Mouse (Mus musculus) embryo, embryonic 10.5 days (tissue): Measurements from ENCODE around the gene Vps53.
A peak's percentile ranks its signal among the peaks of the same experiment; 100 is the strongest.

Experiments
- DNase-seq: peaks from one replicate; pipeline ENCODE4 v3.0.0-alpha.2; 2015; ENCODE audit warnings: low spot score

The Vps53 gene

DNA sequence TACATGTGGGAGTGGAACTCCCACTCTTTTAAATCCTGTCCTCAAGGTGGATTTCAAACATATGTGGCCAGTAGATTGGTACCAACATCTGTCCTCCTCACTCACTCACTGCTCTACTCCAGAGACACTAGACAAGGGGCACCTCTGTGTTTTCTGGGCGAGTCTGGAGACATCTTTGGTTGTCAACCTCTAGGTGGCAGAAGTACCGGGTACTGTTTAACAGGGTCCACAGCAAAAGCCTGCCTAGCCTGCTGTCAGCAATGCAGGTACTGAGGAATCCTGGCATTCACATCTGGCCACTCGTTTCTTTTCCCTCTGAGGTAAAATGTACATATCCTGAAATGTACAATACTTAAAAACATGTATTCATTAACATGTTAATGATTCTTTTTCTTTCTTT, 123.0 kb downstream of the Vps53 start:
- peak; percentile 27 for DNase-seq

DNA sequence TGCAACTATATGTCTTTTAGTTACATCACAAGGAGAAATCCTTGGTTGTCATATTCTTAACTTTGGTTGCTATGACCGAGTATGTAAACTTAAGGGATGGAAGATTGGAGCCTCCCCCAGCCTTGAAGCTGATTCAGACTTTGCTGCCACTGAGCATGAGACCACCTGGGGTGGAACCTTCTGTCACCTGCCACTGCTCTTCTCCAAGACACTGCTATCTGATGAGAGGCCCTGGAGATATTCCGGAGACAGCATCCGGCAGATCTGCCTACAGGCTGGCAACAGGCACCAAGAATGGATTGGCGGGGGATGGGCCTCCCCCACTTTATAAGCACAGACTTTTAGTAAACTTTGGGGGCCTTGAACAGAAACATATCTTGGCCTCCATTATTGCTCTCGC, 127.0 kb downstream of the Vps53 start:
- no peak for DNase-seq

DNA sequence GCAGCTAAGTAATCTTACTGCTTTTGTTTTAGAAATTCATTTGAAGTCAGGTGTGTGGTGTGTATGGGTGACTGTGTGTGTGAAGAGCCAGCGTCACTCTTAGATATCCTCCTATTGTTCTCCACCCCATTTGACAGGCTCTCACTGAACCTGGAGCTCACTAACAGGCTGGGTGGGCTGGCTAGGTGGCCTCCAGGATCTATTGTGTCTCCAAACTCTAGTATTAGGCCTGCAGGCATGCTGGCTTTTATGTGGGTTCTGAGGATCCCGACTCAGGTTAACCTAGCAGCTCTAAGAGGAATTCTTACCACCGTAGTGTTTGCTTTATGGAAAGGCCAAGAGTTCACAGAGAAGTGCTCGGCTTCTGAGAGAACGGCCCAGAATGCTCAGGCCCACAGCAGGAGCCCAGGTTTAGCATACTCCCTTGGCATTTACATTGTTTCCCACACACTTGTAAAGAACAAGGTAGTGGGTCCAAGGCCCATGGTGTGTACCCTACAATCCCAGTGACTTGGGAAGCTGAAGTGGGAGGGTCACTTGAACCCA, 128.4 kb downstream of the Vps53 start:
- no peak for DNase-seq

DNA sequence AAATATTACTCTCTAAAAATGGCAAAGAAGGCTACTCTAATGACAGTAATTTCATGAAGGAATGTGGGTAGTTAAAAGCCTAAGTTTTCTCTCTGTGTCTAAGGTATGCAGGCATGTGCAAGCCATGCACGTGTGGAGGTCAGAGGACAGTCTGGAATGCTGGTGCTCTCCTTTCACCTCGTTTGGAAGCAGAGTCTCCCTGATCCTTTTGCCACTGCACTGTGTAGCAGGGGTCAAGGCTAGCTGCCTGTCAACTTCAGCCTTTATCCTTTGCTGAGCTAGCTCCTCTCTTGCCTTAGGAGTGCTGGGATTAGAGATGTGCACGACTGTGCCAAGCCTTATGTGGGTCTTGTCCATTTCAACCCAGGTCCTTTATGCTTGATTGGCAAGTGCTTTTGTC, 128.9 kb downstream of the Vps53 start:
- no peak for DNase-seq

DNA sequence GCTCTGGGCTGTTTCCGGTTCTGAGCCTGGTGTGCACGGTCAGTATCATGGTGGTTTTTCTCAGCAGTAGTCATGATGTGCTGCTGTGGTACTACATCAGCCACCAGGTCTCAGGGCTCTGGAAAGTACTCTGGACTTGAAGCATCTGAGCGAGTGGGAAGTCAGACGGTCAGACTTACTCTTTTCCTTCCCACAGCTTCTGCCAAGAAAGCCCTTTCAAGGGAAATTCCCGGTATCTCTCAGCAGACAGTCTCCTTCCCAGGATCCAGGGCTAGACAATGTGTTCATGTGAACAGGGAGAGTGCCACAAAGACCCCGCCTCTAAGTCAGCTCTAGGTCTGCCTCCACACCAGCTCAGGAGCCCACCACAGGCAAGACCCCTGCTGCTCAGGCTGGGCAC, 134.1 kb downstream of the Vps53 start:
- no peak for DNase-seq

DNA sequence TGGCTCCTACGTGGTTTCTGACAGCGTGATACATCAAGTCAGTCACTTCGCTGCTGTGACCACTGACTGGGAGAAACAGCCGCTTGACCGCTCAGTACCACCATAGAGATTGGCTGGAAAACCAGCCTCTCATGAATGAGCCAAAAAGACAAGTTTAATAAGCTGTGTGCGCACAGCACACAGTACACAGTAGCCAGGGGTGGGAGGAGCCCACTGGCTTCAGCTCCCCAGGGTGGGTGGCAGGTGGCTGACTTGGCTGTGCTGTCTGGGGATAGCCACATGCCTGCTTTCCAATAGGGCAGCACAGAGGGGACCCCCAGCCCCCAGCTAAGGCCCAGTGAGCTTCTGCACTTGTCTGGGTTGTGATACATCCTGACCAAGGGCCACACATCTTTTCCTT, 135.0 kb downstream of the Vps53 start:
- DNase-seq: no peak

DNA sequence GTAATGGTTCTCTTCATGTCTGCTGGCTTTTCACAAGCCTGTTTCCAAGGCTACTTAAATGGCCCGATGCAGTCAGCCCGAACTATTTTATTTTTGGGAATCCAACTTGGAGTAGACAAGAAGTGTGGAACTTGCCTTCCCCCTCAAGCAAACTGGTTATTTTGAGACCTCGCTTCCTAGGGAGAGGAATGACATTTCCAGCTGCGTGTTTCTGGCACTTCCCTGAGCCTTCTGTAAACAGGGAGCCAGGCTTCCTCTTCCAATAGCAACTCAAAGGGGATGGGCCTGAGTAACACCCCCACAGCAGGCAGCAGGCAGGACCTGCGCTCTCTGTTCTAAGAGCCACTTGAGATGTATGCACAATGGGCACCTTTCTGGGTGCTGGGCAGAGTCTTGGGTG, 136.6 kb downstream of the Vps53 start:
- no peak for DNase-seq

DNA sequence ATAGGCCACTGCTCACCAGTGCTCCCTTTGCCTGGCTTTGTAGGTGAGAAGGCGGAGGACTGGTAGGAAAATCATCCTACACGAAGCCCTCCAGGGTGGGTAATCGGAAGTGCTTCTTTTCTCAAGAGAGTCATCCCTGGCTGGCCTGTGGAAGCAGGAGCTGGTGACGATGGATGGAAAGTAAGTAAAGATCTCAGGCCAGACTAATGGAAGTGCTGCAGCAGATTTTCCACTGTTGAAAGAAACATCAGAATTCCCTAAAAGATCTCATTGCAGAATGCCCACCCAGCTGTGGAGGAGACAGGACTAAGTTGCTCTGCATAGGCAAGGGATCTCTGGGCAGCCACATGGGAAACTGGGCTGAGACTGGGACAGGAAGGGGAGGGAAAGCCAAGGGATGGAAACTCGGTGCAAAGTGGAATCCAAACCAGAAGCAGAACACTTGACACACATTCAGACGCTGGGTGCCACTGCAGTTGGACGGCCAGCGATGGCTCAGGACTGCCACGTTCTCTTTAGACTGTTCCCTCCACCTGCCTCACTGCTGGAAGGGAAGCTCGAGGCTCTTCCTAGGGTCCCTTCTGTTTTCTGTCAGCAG, 137.3 kb downstream of the Vps53 start:
- no peak for DNase-seq

DNA sequence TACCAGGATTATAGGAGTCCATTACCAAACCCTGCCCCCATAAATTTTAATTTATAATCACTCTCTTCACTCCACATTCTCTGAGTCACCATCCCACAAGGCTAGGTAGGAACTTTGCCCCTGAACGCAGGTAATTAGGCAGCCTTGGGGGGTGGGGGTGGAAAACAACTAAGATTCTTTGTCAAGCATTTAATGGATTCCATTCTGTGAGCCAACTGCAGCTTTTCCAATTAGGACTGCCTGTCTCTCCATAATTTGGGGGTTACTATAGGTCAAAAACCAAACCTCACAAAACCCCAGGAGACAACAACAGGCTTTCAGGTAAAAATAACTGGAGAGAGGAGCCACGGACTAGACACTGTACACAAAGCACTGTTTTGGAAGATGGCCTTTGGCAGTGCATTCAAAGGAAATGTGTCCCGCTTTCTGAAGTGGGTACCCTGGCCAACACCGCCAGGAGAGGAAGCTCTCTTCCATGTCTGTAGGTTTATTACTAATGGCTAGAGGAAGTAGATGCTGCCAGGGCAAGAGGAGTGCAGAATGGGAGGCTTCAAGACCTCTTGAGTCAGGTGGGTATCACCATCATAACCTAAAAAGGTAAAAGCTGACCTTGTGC, 138.6 kb downstream of the Vps53 start:
- no peak for DNase-seq

DNA sequence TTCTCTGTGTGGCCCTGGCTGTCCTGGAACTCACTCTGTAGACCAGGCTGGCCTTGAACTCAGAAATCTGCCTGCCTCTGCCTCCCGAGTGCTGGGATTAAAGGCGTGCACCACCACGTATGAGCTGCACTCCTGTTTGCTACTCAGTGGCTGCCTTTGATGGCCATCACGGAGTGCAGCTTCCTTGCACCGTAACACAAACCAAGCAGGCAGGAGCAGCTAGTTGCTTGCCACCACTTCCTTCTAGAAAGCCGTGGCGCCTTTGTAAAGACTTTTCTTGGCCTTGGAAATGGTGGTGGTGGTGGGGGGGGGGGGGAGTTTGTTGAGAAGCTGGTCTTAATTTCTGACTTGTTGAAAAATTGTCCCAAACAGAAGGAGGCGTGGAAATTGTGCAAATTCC, 139.3 kb downstream of the Vps53 start:
- no peak for DNase-seq

DNA sequence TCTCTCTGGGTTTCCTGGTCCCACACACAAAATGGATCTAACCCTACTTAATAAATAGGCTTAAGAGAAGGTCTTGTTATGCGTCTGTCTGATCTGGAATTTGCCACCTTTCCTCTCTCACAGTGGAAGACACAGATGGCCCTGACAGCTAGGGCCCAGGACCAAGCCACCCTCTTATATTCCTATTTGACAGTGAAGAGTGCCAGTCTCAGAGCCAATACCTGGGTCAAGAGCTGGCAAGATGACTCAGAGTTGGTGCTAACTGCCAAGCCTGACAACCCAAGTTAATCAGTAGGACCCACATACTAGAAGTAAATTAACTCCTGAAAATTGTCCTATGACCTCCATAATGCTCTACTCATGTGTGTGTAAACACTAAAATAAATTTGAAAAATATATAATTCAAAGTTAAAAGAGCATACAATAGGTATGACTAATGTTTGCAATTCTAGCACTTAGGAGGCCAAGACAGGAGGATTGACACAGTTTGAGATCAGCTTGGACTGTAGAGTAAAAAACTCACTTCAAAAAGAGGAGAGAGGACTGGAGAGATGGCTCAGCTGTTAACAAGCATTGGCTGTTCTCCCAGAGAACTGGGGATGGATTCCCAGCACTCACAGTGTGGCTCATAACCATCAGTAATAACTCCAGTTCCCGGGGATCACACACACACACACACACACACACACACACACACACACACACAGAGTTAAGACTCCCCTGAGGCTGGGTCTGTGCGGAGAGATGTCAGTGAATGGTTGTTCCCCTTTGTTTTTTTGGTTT, 140.0 kb downstream of the Vps53 start:
- no peak for DNase-seq

DNA sequence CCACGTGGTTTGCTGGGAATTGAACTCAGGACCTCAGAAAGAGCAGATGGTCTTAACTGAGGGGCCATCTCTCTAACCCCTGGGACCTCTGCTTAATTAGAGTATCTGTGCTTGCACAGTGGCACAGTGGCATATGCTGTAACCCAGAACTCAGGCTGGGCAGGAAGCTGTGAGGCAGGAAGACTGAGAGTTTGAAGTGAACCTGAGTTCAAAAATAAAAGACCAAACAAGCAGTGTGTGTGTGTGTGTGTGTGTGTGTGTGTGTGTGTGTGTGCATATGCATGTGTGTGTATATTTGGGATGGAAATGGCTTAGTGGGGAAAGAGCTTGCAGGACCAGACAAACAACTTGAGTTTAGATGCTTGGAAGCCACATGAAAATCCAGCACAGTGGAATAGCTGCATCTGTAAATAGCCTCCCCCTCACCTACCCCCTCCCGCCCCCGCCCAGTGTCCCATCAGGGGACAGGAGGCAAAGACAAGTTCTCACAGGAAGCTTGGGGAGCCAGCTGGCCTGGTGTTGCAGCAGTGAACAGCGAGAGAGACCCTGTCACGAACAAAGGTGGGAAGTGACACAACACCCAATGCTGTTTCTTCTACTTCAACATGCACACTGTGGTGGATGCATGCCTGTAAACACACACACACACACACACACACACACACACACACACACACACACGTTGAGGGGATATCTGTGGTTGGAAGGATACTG, 141.7 kb downstream of the Vps53 start:
- no peak for DNase-seq

DNA sequence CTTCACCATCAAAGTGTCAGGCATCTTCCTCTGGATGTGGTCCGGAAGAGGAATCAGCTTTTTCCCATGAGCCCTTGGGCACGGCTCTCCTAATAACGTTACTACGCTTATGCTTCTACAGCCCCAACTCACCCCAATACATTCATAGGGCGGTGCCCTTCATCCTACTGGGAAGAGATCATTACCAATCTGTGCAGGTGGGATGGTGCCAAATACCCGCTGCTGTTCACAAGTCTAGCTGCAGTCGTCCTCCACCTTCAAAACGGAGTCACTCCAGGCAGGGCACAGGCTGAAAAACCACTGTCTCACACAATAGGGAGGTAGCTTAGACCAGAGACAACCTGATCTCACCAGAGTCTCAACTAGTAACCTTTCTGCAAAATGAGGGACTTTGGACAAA, 144.3 kb downstream of the Vps53 start:
- no peak for DNase-seq

DNA sequence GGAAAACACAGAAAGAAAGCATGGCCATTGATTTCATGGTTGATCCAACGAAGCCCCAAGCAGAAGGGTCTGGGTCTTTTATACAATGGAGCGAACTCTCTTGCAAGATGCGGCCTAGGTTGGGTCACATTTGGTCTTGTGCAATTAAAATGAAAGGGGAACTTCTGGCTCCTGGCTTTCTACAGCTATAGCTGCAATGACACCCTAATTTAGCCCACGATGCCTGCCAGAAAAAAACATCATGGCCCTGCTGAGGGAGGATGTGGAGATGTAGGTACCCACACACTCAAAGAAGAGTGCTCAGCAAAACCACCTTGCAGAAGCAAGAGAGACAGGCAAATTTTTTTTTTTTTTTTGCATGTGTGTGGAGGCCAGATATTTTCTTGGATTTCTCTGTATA, 145.6 kb downstream of the Vps53 start:
- no peak for DNase-seq

DNA sequence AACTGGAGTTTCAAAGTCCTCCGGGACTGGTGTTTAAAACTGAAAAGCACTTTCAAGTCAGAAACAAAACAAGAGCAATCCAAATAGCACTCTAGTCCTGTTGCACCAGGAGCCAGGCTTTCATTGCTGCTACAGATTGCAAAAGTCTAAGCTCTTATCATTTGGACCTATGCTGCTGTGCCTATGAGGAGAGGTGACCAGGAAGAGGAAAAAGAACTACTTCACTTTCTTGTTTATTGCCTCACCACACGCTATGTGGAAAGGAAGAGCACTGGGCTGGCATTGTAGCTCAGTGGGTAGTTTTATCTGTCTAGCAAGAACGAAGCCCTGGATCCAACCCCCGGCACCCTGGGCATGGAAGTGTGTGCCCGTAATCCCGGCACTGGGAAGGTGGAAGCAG, 146.1 kb downstream of the Vps53 start:
- DNase-seq: no peak

DNA sequence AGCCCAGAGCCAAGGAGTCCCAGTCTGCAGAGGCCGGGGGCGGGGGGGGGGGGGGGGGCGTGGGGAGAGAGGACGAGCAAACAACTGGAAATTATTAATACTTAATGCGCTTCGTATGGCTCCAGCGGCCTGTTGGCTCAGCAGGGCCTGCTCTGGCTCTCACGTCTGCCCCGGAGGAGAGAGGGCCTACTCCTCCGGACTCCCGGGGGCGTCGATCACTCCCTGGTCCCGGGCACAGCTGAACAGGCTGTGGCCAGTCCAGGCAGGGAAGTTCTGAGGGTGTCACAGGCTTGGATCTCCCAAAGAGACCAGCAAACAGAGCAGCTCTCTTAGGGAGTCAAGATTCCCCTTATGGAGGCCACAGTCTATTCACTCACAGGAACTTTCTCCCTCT, 151.4 kb downstream of the Vps53 start:
- peak; percentile 43 for DNase-seq

DNA sequence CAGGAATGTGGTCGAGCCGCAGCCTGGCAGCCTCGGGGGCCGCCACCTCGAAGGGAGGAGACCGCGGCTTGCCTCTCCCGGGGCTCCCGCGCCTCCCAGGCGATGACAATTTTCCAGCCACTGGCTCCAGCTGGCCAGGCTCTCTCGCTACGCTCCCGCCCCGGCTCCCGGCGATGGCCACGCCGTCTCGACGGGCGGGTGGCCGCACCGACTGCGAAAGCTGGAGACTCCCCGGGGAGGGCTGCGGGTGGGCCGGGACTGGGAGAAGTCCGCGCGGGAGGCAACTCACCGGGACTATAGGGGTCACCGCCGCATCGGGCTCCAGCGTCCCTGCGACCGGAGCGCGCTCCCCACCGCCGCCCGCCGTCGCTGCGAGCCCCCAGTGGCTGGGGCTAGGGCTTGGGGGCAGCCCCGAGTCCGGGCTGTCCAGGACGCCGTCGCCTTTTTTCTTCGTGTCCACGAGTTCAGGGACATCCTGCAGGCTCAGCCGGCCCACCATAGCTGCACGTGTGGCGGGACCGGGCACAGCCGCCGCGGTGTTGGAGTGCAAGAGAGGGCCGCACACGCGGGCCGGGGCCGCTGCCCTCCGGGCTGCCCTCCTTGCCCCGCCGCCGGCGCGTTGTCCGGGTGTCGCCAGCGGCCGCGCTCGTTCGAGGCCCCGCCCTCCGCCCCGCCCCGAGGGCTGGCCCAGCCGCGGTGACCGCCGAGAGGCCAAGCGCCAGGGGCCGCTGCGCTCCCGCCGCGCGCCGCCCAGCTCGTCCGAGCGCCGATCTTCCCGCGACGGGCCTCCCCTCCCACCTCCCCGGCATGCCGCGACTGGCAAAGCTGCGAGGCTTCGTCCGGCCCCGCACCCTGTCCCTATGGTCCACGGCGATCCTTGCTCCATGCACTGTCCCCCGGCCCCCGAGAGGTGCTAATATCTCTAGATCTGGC, 152.0 kb downstream of the Vps53 start, which contains the start of gene Rflnb:
TSS of gene Rflnb (minus strand) at position 644 of the 933 bp plus-strand sequence.
- peak; percentile 89 for DNase-seq

DNA sequence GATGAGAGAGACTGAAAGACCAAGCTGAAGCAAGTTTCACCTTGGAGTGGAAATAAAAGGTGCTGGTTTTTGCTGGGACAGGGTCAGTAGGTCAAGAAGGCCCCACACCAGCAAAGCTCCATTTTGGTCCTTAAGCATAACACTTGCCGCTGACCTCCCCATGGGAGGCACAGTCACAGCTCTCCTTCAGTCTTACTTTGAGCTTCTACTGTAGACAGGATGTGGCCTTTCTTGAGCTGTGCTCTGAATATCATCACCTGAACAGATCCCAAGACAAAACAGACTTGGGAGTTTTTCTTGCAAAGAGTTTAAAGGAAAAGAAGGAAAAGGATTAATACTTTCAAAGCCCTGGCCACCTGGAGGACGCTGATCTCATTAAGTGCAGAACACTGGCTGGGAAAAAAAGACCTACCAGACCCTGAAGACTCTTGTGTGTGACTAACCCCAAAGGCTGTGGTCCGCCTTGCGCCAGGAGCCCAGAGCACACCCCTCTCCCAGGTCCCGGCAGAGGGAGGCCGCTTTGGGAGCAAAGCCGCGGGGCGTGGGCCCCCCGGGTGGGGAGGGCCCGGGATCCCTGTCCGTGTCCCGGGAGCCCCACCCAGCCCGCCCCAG, 152.8 kb downstream of the Vps53 start:
- peak; percentile 44 for DNase-seq

DNA sequence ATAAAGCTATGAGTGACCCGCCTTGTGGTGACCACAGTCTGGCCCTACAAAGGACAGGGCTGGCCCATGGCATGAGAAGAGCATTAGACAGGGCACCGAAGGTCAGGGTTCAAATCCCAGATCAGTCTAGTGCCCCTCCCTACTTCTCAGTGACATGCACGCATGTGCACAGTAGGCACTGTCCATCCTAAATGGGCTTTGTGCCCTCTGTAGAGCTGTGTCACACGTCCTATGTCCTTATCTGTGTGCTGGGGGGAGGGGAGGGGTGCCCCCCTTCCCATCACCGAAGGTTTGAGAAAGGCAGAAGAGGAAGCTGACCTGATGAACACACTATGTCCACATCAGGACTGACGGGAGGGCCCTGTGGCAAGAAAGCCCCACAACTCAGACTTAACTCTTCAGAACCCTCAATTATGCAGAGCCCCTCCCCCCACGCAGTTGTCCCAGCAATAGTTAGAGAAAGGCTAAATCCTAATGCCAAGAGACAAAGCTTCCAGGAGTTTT, 154.3 kb downstream of the Vps53 start:
- DNase-seq: no peak

DNA sequence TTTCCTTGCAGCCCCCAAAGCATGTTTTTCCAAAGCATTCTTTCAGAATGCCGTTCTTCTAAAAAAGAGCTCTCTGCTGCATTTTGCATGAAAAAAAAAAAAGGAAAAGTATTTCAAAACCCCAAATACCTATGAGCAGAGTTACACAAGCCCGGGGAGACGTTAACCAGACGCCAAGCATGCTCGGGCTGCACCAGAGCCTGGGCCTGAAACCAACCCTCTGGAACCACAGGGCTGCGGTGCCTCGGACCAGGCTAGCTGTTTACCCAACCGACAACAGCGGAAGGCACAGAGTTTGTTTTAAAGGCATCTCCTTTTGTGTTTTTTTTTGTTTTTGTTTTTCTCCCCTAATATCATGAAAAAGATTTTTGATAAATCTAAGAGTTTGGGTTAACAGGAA, 158.5 kb downstream of the Vps53 start:
- DNase-seq: no peak

DNA sequence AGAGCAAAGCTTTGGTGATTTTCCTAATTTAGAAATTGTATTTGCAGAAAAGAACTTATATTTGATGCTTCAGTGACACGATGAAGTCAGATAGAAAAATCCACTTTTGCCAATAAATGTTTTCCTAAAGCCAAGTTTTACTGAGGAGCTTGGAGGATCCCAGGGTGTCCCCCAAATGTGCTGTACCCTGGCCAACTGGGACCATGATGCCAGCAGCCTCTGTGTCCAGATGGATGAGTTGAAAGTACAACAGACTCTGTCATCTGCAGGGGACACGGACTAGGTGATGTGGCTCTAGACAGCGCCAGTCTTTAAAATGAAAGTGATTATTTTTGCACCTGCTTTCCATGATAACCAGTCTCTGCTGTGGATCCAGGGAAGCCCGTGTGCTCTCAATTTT, 159.6 kb downstream of the Vps53 start:
- DNase-seq: no peak
